Mouse (Mus musculus): ENCODE measurements at regions not wholly inside any gene's neighbourhood (a gene's known extent, or its start where the extent isn't known, plus 50 kb on each side); places are given as distances from the start of the nearest gene placed in this dataset.

DNA sequence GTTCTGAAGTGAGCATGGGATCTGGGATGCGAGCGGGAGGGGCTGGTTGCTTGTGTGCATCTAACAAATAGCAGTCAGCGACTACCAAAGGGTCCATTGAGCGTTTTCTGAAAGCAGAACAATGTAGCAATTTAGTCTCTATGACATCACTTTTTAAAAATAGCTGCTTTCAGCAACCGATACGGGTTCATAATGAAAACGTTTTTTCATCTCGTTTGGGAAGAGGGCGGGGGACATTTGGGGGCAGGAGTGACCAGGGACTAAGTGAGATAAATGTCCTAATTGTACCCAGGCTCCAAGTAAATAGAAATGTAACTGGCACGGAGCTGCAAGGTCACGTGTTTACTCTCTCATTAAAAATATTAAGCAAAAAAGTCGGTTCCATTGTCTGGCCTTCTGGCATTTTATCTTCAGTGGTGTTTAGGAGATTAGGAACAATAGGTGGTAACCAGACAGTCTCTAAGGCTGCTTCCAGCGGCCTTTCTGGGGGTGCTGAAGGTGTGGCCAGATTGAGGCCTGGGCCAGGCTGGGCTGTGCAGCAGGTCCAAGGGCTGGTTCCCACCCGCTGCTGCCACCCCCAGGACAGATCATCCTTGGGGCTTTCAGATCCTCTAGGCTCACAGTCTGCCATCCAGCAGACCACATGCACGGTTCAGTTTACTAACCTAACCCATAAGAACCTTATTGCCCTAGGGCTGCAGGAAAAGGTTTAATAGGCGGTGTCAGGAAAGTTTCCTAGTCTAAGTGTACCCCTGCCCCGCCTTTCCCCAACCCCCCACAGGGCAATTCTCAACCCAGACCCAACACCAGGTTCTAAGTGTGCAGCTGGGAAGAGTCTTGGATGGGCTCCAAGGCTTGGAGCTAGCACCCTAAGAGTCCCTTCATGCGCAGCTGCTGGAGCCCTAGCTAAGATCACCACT, 1126.5 kb upstream of the Gulo start:
- Histone ChIP-seq H3K9me3 (replicated peaks) (no peaks in the 10 kb centered on the region), H3K4me1 (peaks cover 21% of the 10 kb centered on the region), H3K36me3 (no peaks in the 10 kb centered on the region), H3K4me3 (no peak overlapping the region), H3K27me3 (ENCODE audit: low read depth, poor library complexity, severe bottlenecking) (no peaks in the 10 kb centered on the region), H3K27ac (replicated peaks) (peak overlapping the region; percentile 50)
- DNase-seq (ENCODE audit: low spot score) = no peak
- WGBS = 55% methylated on average over 18 of the region's 18 CpGs

DNA sequence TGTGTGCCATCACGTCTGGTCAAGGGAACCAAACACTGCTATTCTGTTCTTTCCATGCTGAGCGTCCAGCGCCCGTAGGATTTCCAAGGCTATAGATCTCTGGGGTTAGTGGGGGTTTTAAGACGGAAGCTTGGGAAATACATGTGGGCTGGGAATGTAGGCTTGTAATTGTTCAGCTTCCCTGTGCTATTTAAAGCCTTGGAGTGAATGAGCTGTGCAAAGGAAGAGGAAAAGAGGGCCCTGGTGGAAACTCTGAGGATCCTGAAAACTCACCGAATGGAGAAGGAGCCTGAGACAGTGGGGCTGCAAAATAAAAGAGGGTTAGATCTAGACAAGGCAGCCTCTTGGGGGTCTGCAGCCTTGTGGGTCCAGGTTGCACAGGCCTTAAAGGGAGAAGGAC, 1124.2 kb upstream of the Gulo start:
- Histone ChIP-seq H3K4me3 (no peak overlapping the region), H3K9me3 (replicated peaks) (no peaks in the 10 kb centered on the region; the same call in 1 of the 2 replicates), H3K27ac (replicated peaks) (no peak overlapping the region), H3K4me1 (peaks cover 21% of the 10 kb centered on the region), H3K27me3 (ENCODE audit: low read depth, poor library complexity, severe bottlenecking) (no peaks in the 10 kb centered on the region), H3K36me3 (no peaks in the 10 kb centered on the region)
- no peak for DNase-seq (ENCODE audit: low spot score)
- 84% methylated on average over 6 of the region's 6 CpGs for WGBS

DNA sequence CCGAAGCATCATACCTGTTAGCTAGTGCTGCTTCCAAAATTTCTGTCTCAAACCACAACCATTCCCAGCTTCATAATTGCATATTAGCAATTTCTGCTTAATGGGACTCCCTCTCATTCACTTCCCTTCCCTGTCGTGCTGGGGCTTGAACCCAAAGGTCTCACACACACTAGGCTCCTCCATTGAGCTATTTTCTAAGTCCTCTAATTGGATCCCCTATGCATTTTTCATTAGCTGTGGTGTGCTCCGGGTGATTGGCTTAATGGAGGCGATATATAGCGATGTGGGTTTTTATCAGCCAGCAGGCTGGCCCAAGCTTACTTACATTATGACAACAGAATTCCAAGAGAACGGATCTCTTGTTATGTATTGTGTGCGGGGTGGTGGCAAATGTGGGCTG, 1118.1 kb upstream of the Gulo start:
- WGBS = 87% methylated on average over 7 of the region's 7 CpGs
- no peak for DNase-seq (ENCODE audit: low spot score)
- Histone ChIP-seq H3K4me1 (peaks cover 5% of the 10 kb centered on the region; the same call in 1 of the 2 replicates), H3K36me3 (no peaks in the 10 kb centered on the region), H3K27me3 (ENCODE audit: low read depth, poor library complexity, severe bottlenecking) (no peaks in the 10 kb centered on the region), H3K27ac (replicated peaks) (no peak overlapping the region), H3K9me3 (replicated peaks) (no peaks in the 10 kb centered on the region; the same call in 1 of the 2 replicates), H3K4me3 (no peak overlapping the region)

DNA sequence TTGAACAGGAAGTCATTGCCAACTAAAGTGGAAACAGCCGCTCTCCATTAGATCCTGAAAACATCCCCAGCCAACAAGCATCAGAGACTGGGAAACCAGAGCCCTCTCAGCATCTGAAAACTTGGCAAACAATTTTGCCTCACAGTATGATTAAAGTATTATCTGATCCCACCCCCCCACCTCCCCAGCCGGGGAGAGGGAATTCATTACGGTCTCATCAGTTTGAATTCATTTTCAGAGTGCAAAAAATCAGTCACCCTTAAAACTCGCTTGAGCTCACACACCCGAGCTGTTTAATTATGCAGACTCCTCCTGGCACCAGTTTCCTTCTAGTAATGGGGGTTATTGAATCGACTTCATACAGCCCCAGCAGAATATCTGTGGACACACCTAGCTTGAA, 1117.2 kb upstream of the Gulo start:
- DNase-seq (ENCODE audit: low spot score) = no peak
- H3K36me3 ChIP-seq = no peaks in the 10 kb centered on the region
- no peaks in the 10 kb centered on the region; the same call in 1 of the 2 replicates for H3K9me3 ChIP-seq (replicated peaks)
- H3K4me1 ChIP-seq = peaks cover 5% of the 10 kb centered on the region; the same call in 1 of the 2 replicates
- no peak overlapping the region for H3K4me3 ChIP-seq
- H3K27ac ChIP-seq (replicated peaks) = no peak overlapping the region
- H3K27me3 ChIP-seq (ENCODE audit: low read depth, poor library complexity, severe bottlenecking) = no peaks in the 10 kb centered on the region
- 59% methylated on average over 6 of the region's 6 CpGs for WGBS

DNA sequence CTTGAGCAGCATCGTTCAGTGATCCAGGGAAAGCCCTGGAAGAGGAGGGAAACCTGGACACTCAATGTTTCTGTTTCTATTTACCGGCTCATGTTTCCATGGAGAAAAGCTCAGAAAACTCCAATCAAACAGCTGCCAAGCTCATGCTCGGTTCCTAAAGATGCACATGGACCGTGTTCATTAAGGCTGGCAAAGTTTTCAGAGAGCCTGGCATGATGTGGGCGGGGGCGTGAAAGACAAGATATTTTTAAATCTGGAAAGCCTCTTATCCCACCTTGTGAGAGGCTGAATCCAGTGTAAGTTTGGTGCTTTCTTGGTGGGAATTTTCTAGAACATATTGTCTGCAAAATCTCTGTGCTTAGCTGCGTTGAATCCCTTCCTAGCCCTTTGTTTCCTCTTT, 1114.3 kb upstream of the Gulo start:
- Histone ChIP-seq H3K27me3 (ENCODE audit: low read depth, poor library complexity, severe bottlenecking) (0 out of 2 replicates have a peak, but pooled peaks cover 6% of the 10 kb centered on the region), H3K9me3 (replicated peaks) (no peaks in the 10 kb centered on the region), H3K4me3 (no peak overlapping the region), H3K36me3 (no peaks in the 10 kb centered on the region), H3K27ac (replicated peaks) (no peak overlapping the region), H3K4me1 (peaks cover 5% of the 10 kb centered on the region; the same call in 1 of the 2 replicates)
- no peak for DNase-seq (ENCODE audit: low spot score)
- WGBS = 85% methylated on average over 7 of the region's 7 CpGs
